Mouse (Mus musculus): ENCODE measurements around the gene Dtx1. TPM values are rescaled to one million over a fixed set of nuclear protein-coding genes. Genes with fewer than 3 reads are reported as not detected.
A peak's percentile ranks its signal among the peaks of the same experiment; 100 is the strongest.

Dtx1 gene
- total RNA-seq, 4 experiments from 2014 or later = 16.6 to 17.8 (median 17.3) TPM

GRCm38 (mm10) chr5:120703660-120704059, 8.1 kb downstream of the Dtx1 start:
- no peak for DNase-seq

- DNase-seq = no peak
Observed at GRCm38 (mm10) chr5:120702969-120703368, 8.8 kb downstream of the Dtx1 start.

GRCm38 (mm10) chr5:120702421-120702820, 9.3 kb downstream of the Dtx1 start:
- DNase-seq = no peak

DNA sequence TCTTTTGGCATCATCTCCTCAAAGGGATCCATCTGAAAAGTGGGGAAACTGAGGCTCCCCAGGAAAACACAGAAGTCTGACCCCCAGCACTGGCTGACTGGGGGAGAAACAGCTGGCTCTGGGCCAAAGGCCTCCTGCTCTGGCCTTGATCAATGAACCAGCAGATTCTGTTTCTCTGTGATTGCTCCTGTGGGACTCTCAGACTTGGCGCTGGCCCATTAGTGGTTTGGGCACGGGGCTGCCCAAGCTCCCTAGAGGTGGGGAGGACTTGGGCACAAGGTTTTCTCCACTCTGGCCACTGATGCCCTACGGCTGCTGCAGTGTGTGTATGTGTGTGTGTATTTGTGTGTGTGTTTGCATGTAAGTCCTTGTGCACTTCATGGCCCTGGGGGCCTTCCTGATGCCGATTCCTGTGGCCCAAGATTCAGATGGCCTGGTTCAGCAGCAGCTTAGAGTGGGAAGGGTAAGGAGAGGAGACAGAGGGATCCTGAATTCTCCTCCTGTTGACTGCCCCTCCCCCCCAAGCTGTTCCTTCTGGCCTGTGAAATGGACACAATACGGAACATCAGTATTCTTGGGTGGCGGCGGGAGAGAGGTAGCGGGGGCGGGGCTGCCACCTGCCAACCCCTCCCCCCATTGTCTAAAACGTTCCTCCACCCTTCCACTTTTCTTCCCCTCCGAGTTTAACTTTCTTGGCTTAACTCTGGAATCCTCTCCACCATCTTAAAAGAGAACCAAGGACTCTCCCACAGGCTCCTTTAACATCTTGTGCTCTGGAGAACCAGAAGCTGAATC, 10.5 kb downstream of the Dtx1 start:
- no peak for DNase-seq

- peak; percentile 68 for DNase-seq
Observed at GRCm38 (mm10) chr5:120698801-120699391, 12.8 kb downstream of the Dtx1 start.

- DNase-seq = no peak
Observed at GRCm38 (mm10) chr5:120698181-120698580, 13.5 kb downstream of the Dtx1 start.

- DNase-seq = no peak
Observed at GRCm38 (mm10) chr5:120696865-120697264, 14.9 kb downstream of the Dtx1 start.

DNA sequence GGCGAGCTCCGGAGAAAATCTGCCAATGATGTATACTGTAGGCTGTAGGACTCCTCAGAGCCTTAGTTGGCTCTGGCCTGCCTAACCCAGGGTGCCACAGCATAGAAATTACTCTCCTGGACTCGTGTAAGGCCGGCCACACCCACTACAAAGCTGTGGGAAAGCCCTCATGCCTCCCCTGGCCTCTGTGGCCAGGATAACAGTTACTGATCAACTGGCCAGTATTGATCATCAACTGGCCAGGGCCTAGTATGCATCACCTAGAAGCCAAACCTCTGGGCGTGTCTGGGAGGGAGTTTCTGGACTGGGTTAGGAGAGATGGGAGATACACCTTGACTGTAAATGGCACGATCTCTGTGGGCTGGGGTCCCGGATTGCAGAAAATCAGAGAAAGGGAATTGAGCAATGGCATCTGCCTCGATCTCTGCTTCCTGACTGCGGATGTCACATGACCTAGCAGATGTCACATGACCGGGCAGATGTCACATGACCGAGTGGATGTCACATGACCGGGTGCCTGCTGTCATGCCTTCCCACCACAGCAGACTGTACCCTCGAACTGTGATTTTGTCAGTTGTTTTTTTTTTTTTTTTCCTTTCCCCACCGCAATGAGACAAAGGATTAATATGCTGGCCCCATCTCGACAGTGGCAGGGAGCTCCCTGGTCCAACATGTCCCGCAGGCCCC, 15.5 kb downstream of the Dtx1 start:
- DNase-seq = no peak

GRCm38 (mm10) chr5:120694695-120695074, 17.0 kb downstream of the Dtx1 start:
- no peak for DNase-seq

DNA sequence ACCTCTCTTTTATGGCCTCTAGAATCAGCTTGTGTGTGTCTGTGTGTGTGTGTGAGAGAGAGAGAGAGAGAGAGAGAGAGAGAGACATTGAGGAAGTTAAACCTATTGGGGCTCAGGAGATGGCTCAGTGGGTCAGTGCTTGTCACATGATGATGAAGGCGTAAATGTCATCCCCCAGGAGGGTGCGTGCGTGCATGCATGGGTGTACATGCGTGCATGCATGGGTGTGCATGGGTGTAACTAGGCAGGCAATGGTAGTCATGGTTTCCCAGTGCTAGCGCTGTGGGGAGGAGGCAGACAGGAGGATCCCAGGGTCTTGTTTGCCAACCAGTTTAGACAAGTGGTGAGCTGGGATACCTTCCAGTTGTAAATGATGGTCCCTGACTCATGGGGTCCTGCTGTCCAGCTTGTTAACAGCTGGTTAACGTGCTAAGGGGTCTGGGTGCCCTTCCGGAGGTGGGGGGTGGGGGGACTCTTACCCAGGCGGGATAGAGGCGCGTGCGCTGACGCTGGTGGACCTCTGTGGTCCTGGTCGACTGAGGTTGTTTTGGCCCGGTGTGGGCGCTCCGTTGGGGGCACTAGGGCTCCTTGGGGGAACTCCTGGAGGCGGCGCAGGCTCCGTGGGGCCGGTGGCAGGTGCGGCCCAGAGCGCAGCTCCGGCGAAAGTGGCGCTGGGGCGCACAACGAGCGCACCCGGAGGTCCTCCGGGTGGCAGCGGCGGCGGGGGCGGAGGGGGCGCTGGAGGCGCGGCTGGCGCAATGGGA, 17.6 kb downstream of the Dtx1 start:
- no peak for DNase-seq

DNA sequence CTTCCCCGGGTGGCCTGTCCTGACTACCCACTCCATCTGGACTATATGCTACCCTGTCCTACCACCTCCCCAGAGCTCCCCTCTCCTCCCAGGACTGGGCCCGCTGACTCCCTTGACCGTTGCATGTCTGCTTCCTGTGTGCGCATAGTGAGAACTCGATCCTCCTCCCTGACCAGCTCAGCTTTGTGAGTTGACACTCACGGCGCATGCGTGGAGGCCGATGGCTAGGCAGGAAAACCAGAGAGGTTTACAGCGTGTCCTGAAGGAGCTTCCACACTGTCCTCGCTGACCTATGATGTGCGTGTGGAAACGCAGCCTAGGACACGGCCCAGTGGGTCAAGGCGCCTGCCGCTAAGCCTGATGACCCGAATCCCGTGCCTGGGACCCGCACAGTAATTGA, 19.7 kb downstream of the Dtx1 start:
- no peak for DNase-seq

GRCm38 (mm10) chr5:120690417-120690816, 21.3 kb downstream of the Dtx1 start:
- no peak for DNase-seq

- no peak for DNase-seq
Observed at GRCm38 (mm10) chr5:120688434-120688833, 23.3 kb downstream of the Dtx1 start.

DNA sequence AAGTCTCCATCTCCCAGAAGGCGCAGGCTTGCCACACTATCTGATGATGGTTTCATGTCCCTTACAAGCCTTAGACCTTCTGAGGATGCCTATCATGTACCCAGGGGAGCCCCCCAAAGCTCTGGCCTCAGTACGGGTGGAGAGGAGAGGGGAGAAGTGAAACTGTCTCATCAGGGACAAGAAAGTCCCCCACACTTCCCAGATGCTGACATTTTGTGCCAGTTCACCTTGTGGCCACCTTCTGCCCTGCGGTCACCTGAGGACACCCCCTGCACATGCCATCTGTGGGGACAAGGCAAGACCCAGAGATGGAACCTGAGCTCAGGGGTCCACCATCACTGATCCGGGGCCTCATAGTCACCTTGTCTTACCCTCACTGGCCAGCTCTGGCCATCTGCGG, 23.8 kb downstream of the Dtx1 start:
- no peak for DNase-seq

GRCm38 (mm10) chr5:120687484-120687851, 24.3 kb downstream of the Dtx1 start:
- DNase-seq = no peak

GRCm38 (mm10) chr5:120686749-120687483, 24.8 kb downstream of the Dtx1 start:
- DNase-seq = no peak

DNA sequence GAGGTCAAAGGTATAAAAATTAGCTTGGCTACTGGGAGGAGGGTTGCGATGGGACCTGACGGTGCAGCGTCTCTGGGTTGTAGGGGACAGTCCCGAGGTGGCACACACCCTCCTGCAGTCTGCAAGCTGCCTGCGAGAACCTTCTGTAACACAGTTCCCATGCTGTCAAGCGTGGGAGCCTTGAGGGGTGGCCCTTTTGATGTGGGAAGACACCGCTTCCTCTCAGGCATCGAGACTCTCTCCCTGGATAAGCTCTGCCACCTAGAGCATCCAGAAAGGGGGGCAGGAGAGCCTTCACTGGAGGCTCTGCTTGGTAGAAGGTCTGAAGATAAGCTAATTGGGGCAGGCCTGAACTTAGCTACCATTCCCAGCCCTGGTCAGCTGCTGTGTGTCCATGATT, 26.0 kb downstream of the Dtx1 start:
- no peak for DNase-seq

- DNase-seq = no peak
Observed at GRCm38 (mm10) chr5:120682982-120683771, 28.6 kb downstream of the Dtx1 start.

GRCm38 (mm10) chr5:120680918-120681317, 30.8 kb downstream of the Dtx1 start:
- no peak for DNase-seq

GRCm38 (mm10) chr5:120679676-120680555, 31.8 kb downstream of the Dtx1 start:
- DNase-seq = peak; percentile 81
